Mouse (Mus musculus): ENCODE data around the gene 4931417E11Rik.

Gene 4931417E11Rik
- long read RNA-seq, experiment 1: 0 reads
- long read RNA-seq, experiment 2: 0 reads

DNA sequence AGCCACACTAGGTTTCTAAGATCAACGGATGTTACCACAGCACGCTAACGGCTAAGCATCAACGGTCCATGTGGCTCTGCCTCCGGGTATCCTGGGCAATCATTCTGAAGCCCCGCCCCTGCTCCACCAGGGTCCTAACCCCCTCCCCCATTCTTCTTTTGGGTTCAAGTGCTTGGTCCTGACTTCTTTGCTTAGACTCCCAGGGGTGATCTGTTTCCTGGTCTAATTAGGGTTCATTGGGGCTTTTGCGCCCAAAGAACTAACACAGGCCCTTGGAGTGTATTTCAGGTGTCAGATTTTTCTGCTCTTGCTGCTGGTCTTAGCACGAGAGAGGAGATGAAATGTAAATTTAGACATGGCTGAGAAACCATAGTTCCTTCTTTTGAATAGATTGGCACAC, at the start of gene 4931417E11Rik:
TSS of gene 4931417E11Rik (minus strand) at position 101 of the 400 bp plus-strand sequence.
- intact Hi-C loops (cut with DNase I): no loop called here

DNA sequence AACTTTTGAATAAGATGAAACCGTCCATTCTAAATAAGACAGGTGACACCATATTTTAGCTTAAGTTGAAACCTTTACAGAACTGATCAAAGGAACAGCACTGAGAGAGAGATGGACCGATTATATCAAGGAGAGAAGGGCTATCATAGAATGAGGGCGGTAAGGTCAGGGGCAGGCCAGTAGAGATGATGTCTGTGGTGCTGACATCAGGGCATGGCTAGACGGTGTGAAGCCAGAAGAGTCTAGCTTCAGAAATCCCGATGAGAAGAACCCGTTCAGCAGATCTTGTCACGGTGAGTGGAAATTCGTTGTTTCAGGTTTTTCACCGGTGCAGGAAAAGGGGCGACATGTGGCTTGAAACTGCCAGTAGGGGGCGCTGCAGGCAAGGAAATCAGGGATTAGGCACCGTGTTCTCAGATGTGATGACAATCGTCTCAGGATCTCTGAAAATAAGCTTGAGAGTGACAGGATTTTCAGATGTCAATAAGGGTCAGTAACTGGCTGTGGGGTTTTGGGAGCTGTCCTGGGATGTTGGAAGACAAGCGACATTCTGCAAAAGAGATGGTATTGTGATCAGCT, 48.4 kb upstream of the 4931417E11Rik start:
- intact Hi-C loops (cut with DNase I): loop anchor here (10.0 kb wide), 1 partner anchor 153 kb away; no protein-coding TSS in a partner anchor

DNA sequence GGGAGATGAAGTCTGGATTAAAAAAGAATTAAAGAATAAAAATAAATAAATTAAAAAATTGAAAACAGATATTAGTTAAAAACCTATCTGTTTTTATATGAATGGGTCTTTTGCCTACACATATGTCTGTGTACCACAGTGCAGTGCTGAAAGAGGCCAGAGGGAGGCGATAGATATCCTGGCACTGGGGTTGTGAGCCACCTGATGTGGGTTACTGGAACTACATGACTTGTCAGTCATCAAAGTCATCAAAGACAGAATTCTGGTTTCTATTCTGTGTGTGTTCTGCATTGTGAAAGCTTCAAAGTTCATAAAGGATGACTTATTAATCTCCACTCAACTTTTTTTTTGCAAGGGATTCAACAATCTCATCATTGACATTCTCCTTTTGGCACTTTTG, 43.4 kb upstream of the 4931417E11Rik start:
- intact Hi-C loops (cut with DNase I): loop anchor here (10.0 kb wide), 1 partner anchor 148 kb away; no protein-coding TSS in a partner anchor

DNA sequence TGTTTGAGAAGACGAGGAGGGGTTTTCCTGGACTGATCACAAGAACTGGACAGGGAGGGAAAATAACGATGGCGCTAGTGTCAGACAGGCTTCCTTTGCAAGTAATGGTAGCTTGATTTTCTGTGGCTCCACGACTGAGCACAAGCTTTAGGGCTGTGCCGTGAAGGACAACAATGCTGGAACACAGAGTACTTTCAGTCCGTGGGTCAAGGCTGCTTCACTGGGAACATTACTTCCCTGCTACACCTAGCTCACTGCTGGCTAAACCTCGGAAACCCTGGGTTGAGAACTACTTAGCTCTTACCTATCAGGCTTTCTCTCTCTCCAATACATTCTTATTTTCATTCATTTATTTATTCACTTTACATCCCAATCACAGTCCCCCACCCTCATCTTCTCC, 30.2 kb upstream of the 4931417E11Rik start:
- intact Hi-C loops (cut with DNase I): no loop called here

DNA sequence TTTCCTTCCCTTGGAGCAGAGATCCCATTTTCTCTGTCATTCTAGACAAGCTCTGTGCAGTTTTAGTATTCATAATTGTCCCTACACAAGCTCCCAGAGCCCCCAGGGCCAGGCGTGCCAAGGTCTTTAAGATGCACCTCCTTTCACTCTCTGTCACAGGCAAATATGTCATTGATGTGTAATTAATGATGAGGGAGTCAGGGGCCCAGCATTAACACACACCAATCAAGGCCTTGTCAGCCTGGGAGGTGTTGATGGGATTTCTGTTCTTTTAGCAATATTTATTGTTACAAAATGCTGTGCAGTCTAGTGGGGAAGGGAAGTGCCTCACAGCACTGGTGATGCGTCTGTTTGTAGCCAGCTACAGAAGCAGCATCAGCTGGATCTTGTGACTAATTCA, 27.9 kb upstream of the 4931417E11Rik start:
- intact Hi-C loops (cut with DNase I): no loop called here

DNA sequence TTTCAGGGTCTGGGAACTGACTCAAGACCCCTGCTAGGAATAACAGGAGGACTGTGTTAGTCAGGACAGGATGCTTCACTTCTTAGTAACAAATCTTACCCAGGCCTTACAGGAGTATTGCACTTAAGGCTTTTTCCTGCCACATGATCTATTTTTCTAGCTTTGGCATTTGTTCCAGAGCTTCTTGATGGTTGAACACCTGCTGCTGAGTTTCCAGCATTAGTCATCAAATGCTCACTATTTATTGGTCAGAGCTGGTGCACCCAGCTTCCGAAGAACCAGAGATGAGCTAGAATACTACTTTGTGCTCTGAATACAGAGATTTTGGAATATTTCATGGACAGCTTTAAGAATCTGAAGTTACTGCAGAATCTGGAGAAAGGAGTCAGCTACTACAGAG, 21.1 kb upstream of the 4931417E11Rik start:
- intact Hi-C loops (cut with DNase I): no loop called here

DNA sequence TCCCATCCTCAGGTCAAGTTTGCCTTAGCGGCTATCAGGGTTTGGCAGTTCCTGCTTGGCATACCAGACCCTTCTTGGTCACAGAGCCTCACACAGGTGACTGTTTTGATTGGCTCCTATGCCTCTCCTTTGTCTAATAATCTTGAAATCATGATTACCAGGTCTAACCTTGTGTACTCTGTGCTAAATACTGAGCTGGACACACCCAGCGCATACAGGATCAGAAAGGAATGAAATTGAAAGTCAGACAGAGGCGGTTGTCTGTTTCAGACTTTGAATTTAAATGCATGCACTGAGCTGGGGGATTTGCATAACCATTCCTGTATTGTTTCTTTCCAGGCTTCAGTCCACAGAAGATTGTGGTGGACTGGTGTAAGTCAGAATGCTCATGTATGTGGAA, 16.1 kb upstream of the 4931417E11Rik start:
- intact Hi-C loops (cut with DNase I): no loop called here

DNA sequence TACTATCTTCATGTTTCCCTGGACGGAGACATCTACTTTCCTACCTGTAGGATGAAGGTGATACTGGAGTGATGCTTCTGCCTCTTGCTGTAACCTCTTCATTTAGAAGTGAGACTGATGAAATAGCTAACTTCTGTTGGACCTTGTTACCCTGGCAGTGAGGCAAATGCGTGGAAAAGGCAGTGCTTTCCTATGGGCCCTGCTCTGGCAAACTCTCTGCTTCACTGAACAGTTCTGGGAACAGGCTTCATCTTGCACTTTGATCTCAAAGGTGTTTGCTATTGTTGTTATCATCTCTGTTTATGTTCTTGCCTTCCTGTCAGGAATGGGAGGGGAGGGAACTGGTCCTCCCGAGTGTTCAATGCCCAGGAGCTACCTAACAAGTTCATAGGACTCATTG, 3.4 kb downstream of the 4931417E11Rik start:
- intact Hi-C loops (cut with DNase I): no loop called here

DNA sequence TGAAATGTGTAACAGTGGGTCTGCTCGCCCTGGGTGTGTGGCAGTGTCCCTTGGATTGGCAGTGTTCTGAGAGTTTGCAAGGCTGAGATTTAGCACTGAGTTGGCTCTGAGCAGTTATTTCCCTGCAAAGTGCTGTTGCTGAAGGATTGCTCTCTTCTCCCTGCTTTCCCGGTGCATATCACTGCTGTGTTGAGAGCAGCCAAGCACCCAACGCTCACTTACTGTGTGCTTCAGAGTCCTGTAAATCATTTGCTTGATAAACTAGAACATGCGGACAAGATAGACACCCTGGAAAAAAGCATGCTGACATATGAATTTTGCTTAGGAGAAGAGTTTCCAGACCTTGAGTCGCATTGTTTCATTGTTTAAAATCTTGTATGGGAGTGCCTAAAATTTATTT, 6.9 kb downstream of the 4931417E11Rik start:
- intact Hi-C loops (cut with DNase I): no loop called here

DNA sequence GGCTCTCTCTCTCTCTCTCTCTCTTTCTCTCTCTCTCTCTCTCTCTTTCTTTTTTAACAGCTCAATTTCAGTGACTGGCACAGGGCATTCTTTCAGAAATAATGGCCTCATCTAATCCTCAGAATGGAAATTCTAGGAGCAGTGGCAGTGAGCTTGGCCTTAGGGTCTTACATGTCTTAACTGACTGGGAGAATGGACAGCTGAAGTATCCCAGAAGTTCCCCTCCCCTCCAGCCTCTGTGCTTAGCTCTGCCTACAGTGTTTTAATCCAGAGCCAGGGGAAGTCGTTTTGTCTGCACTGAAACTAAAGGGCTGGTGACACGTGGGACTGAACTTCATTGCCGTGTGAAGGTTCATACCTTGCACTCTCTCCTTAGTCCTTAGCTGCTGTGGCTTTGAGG, 35.6 kb downstream of the 4931417E11Rik start:
- intact Hi-C loops (cut with DNase I): no loop called here

DNA sequence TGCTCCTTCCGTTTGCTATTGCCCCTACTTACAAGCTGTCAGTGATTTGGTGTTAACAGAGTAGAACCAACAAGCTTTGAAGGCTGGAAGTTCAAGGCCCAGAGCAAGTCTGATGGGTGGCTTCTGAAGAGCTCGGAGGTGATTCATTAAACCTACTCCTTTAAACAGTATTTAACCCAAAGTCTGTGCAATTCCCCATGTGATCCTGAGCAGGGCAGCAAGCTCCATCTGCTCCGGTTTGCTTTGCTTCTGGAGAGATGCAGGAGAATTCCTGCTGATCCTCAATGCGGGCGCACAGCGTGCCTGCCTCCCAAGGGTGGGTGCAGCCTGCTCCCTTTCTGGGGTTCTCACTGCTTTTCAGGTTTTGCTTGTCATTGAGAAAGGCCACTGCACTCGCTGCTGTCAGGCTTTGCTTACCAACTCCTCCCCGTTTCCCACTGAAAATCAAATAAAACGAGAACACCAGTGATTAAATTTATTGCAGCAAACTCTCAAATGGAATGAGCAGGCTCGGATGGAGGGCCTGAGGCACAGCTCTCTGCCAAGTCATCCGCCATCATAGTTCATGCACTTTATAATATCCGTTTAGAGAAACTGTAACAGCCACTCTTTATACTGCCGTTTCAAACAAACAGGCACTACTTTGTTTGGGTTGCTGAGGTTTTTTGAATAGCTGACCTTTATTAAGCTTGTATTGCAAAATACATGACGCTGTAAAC, 40.7 kb downstream of the 4931417E11Rik start:
- intact Hi-C loops (cut with DNase I): no loop called here

DNA sequence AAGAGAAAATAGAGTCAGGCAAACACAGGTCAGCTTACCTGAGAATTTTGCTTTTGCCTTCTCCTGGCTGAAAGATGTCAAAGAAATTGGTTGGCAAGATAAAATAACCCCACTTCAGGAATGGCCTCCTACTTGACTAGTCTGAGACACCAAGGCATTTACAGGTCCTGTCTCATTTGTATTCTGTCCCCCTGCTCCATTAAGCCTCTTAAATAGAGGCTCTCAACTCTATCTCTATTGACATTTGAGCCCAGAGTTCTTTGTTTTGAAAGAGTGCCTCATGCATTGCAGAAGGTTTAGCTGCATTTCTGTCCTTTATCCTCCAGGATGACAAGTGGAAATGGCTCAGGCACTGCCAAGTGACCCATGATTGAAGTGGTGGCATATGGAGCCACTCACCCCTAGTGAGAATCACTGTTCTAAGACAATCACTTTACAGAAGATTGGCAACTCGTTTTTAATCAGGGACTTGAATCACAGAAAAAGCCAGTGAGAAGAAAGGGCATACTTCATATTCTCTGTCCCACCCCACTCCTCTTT, 42.1 kb downstream of the 4931417E11Rik start:
- intact Hi-C loops (cut with DNase I): no loop called here

Data from adrenal gland (tissue).